In genomic region chr16:87495716-87496447, GRCm38 (mm10) we compare ENCODE assay signal across 7 mouse cellular contexts. TPM values are rescaled to one million over a fixed set of nuclear protein-coding genes. Genes with fewer than 3 reads are reported as not detected.
A peak's percentile ranks its signal among the peaks of the same experiment; 100 is the strongest.
DNase-seq lines count a peak whose midpoint lies in the region; ATAC-seq lines count a peak whose summit lies in the region.

TSS of gene Cct8 (minus strand) at chr16:87495873.

- peaks cover 3% of the 10 kb centered on the region; the same call in 1 of the 2 replicates for H3K36me3 ChIP-seq in embryonic facial prominence, embryonic 11.5 days (replicated peaks; ENCODE audit: control insufficient read depth, insufficient read depth, low read depth, low read length)
- peaks cover 34% of the 10 kb centered on the region for H3K36me3 ChIP-seq in limb, embryonic 10.5 days
- H3K36me3 ChIP-seq in midbrain, embryonic 13.5 days, result peaks cover 33% of the 10 kb centered on the region

- H3K27ac ChIP-seq in embryonic facial prominence, embryonic 11.5 days (replicated peaks; ENCODE audit: low read depth, low read length), result peak within 1 kb of the TSS; percentile 47; the same call in 1 of the 2 replicates
- peak within 1 kb of the TSS; percentile 97 for H3K27ac ChIP-seq in limb, embryonic 10.5 days
- peak within 1 kb of the TSS; percentile 82 for H3K27ac ChIP-seq in midbrain, embryonic 13.5 days

- H3K4me3 ChIP-seq in embryonic facial prominence, embryonic 11.5 days (ENCODE audit: low read depth, low read length), result peak within 1 kb of the TSS; percentile 75
- H3K4me3 ChIP-seq in limb, embryonic 10.5 days, result peak within 1 kb of the TSS; percentile 93
- H3K4me3 ChIP-seq in midbrain, embryonic 13.5 days (replicated peaks), result peak within 1 kb of the TSS; percentile 83

- peak within 1 kb of the TSS; percentile 88 for H3K9ac ChIP-seq in embryonic facial prominence, embryonic 11.5 days (replicated peaks; ENCODE audit: low read length)
- H3K9ac ChIP-seq in midbrain, embryonic 13.5 days (replicated peaks), result peak within 1 kb of the TSS; percentile 93

- no peaks in the 10 kb centered on the region for H3K4me1 ChIP-seq in embryonic facial prominence, embryonic 11.5 days (ENCODE audit: control insufficient read depth, insufficient read depth, low read length)
- H3K4me1 ChIP-seq in limb, embryonic 10.5 days, result peaks cover 15% of the 10 kb centered on the region
- peaks cover 19% of the 10 kb centered on the region for H3K4me1 ChIP-seq in midbrain, embryonic 13.5 days (replicated peaks)

- 2% methylated on average over 42 of the region's 48 CpGs for WGBS in embryonic facial prominence, embryonic 11.5 days
- 1% methylated on average over 48 of the region's 48 CpGs for WGBS in limb, embryonic 10.5 days
- under 1% methylated on average over 48 of the region's 48 CpGs for WGBS in midbrain, embryonic 13.5 days

- H3K9me3 ChIP-seq in embryonic facial prominence, embryonic 11.5 days (replicated peaks; ENCODE audit: control insufficient read depth, low read length), result no peaks in the 10 kb centered on the region
- H3K9me3 ChIP-seq in limb, embryonic 10.5 days (replicated peaks), result no peaks in the 10 kb centered on the region
- no peaks in the 10 kb centered on the region for H3K9me3 ChIP-seq in midbrain, embryonic 13.5 days

- peak within 1 kb of the TSS; percentile 55 for H3K4me2 ChIP-seq in embryonic facial prominence, embryonic 11.5 days (ENCODE audit: low read depth, low read length)
- peak within 1 kb of the TSS; percentile 84 for H3K4me2 ChIP-seq in midbrain, embryonic 13.5 days (replicated peaks)

- ATAC-seq in embryonic facial prominence, embryonic 11.5 days (replicated peaks; ENCODE audit: insufficient number of reproducible peaks, low FRiP score, low TSS enrichment, low read depth), result peak; percentile 90
- peak; percentile 97 for ATAC-seq in granulocyte monocyte progenitor cell, adult 5-6 weeks (replicated peaks; ENCODE audit: poor library complexity, severe bottlenecking)
- peak; percentile 97 for ATAC-seq in midbrain, embryonic 13.5 days

- no peaks in the 10 kb centered on the region for H3K27me3 ChIP-seq in embryonic facial prominence, embryonic 11.5 days (ENCODE audit: control insufficient read depth, insufficient read depth, low read length)
- H3K27me3 ChIP-seq in limb, embryonic 10.5 days (ENCODE audit: low read depth, poor library complexity, severe bottlenecking), result no peaks in the 10 kb centered on the region
- H3K27me3 ChIP-seq in midbrain, embryonic 13.5 days, result no peaks in the 10 kb centered on the region

- peak; percentile 98 for DNase-seq in adrenal gland, postnatal 14 days
- DNase-seq in embryonic facial prominence, embryonic 11.5 days (ENCODE audit: low spot score), result peak; percentile 98
- peak; percentile 97 for DNase-seq in kidney, adult 11 months
- DNase-seq in limb, embryonic 10.5 days (ENCODE audit: low spot score), result peak; percentile 99
- DNase-seq in spleen, adult 12 weeks (ENCODE audit: low spot score), result peak; percentile 94

RNA-seq across cellular contexts. Expression of gene Cct8, which starts in this region (rescaled TPM):
- total RNA-seq in adrenal gland, postnatal 14 days (2021), result 192 and 207 TPM in 2 replicates
- 707 and 756 TPM in 2 replicates for polyA plus RNA-seq in embryonic facial prominence, embryonic 11.5 days (2014; fragmentation: Nextera tagmentation; extraction: Ambion mirVana)
- total RNA-seq in granulocyte monocyte progenitor cell, adult 5-6 weeks (2014; fragmentation: Nextera tagmentation), result 288 and 293 TPM in 2 replicates
- total RNA-seq in granulocyte monocyte progenitor cell, adult 5-6 weeks (2017), result 889 and 1,095 TPM in 2 replicates
- polyA plus RNA-seq in limb, embryonic 10.5 days (2016; fragmentation: Nextera tagmentation; extraction: Ambion mirVana), result 664 and 718 TPM in 2 replicates
- polyA plus RNA-seq in midbrain, embryonic 13.5 days (2015; fragmentation: Nextera tagmentation; extraction: Ambion mirVana), result 496 and 514 TPM in 2 replicates

Comparison
In these comparisons a context has a peak if more than half of its experiments do, and no peak if none do; other contexts are left out.
1. Peak in every context shown above with its lines: DNase-seq, ATAC-seq, H3K4me3 ChIP-seq and H3K27ac ChIP-seq.
2. H3K27ac ChIP-seq: peak in every context shown above with its lines; median percentile 97 in limb, embryonic 10.5 days; 82 in midbrain, embryonic 13.5 days; 47 in embryonic facial prominence, embryonic 11.5 days.